Mouse (Mus musculus) forebrain, embryonic 12.5 days (tissue): ENCODE measurements around the gene Sdhd. TPM values are rescaled to one million over a fixed set of nuclear protein-coding genes. Genes with fewer than 3 reads are reported as not detected.

Experiments used
- ATAC-seq: fragments of 200-750 bp; cut with Nextera tagmentation; 2 replicates; pipeline ENCODE4 v1.8.0; 2017; ENCODE audit warnings: moderate TSS enrichment; ENCODE audit not compliant: low FRiP score
- H3K27ac ChIP-seq: fragments of 300-500 bp; sonication (generic); 2 replicates; pipeline ENCODE4 v1.5.1; 2016; ENCODE audit warnings: mild to moderate bottlenecking
- H3K27me3 ChIP-seq: fragments of 300-500 bp; sonication (generic); 2 replicates; pipeline ENCODE4 v1.6.1; 2016; ENCODE audit warnings: mild to moderate bottlenecking
- H3K36me3 ChIP-seq: fragments of 300-500 bp; sonication (generic); replicated peaks from 2 replicates; pipeline ENCODE4 v1.6.1; 2016; ENCODE audit warnings: mild to moderate bottlenecking
- H3K4me1 ChIP-seq: fragments of 300-500 bp; sonication (generic); 2 replicates; pipeline ENCODE4 v1.6.1; 2016
- H3K4me2 ChIP-seq: fragments of 300-500 bp; sonication (generic); 2 replicates; pipeline ENCODE4 v1.6.1; 2016; ENCODE audit warnings: mild to moderate bottlenecking, moderate library complexity
- H3K4me3 ChIP-seq: fragments of 300-500 bp; sonication (generic); replicated peaks from 2 replicates; pipeline ENCODE4 v1.5.1; 2016; ENCODE audit warnings: mild to moderate bottlenecking
- H3K9ac ChIP-seq: fragments of 300-500 bp; sonication (generic); 2 replicates; pipeline ENCODE4 v1.6.1; 2016; ENCODE audit warnings: mild to moderate bottlenecking
- H3K9me3 ChIP-seq: fragments of 300-500 bp; sonication (generic); 2 replicates; pipeline ENCODE4 v1.6.1; 2016
- WGBS: fragments of 180-500 bp; shearing (Covaris S2); methylation state at CpG from one replicate; pipeline ENCODE4 v1.1.7; 2016; 5-methylcytosine and 5-hydroxymethylcytosine counted together
- polyA plus RNA-seq: library from polyadenylated mRNA; unstranded; fragments of >200 nt; fragmentation: Nextera tagmentation; extraction: Ambion mirVana; gene quantifications from 2 replicates; pipeline ENCODE4 v1.2.1, GENCODE M21; 2016

Gene Sdhd
- polyA plus RNA-seq, 1 experiment from 2014 or later = 221 TPM

DNA sequence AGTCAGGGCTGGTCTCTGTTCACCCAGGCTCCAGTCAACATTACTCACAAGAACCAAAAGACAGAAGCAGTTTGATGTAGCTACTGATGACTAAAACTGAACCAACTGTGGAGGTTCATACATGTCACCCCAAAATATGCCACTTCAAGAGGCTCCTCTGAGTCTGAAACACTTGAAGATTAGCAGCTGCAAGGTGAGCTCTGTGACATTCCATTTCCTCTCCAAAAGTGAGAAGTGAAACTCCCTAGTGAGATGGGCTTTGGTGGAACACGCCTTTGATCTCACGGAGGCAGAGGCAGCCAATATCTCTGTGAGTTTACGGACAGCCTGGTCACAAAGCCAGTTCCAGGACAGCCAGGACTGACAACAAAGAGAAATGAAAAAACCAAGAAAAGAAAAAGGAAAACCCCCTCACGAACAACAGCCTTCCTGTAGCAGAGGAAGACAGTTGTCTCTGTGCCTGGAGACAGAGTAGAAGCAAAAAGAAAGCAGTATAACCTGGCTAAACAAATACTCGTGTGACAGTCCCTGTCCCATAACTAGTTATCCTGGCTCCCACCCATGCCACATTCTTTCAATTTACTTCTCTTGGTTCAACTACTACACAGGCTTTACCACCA, 55.6 kb downstream of the Sdhd start:
- H3K27me3 ChIP-seq = no peaks in the 10 kb centered on the region
- H3K4me3 ChIP-seq = no peak overlapping the region
- ATAC-seq = no peak
- no peaks in the 10 kb centered on the region for H3K9me3 ChIP-seq
- no peak overlapping the region for H3K9ac ChIP-seq
- H3K36me3 ChIP-seq = no peaks in the 10 kb centered on the region
- WGBS = 65% methylated on average over 5 of the region's 5 CpGs
- H3K4me2 ChIP-seq = no peak overlapping the region
- no peaks in the 10 kb centered on the region for H3K4me1 ChIP-seq
- no peak overlapping the region for H3K27ac ChIP-seq

Other genes with a start within 250 kb of the Sdhd start
- gene Plet1, start 109.3 kb downstream of the Sdhd start, polyA plus RNA-seq = 0.36 TPM in 1 of 2 replicates, not detected in the other
- 95.4 and 96.2 TPM in 2 replicates for gene Pts, start 75.1 kb downstream of the Sdhd start, polyA plus RNA-seq
- gene Il18, start 49.0 kb downstream of the Sdhd start, polyA plus RNA-seq = 12.3 and 16.1 TPM in 2 replicates
- gene Bco2, start 48.6 kb downstream of the Sdhd start, polyA plus RNA-seq = 0.46 and 0.56 TPM in 2 replicates
- gene Tex12, start 42.5 kb downstream of the Sdhd start, polyA plus RNA-seq = 0.32 and 0.33 TPM in 2 replicates
- 385 and 386 TPM in 2 replicates for gene Timm8b, start 98 bp upstream of the Sdhd start, polyA plus RNA-seq
- gene Pih1d2, start 13.5 kb upstream of the Sdhd start, polyA plus RNA-seq = 8.2 and 8.7 TPM in 2 replicates
- gene Nkapd1, start 13.7 kb upstream of the Sdhd start, polyA plus RNA-seq = 27.0 and 28.3 TPM in 2 replicates
- gene Dlat, start 56.0 kb upstream of the Sdhd start, polyA plus RNA-seq = 43.4 and 48.3 TPM in 2 replicates
- gene Dixdc1, start 135.7 kb upstream of the Sdhd start, polyA plus RNA-seq = 18.2 and 18.6 TPM in 2 replicates
- gene 2310030G06Rik, start 142.7 kb upstream of the Sdhd start, polyA plus RNA-seq = 0.88 and 1.6 TPM in 2 replicates
- 3.9 and 6.5 TPM in 2 replicates for gene Cryab, start 147.5 kb upstream of the Sdhd start, polyA plus RNA-seq
- gene Hspb2, start 148.5 kb upstream of the Sdhd start, polyA plus RNA-seq = 0.54 TPM in 1 of 2 replicates, not detected in the other
- gene Fdxacb1, start 164.4 kb upstream of the Sdhd start, polyA plus RNA-seq = 10.6 and 11.7 TPM in 2 replicates
- gene Alg9, start 171.2 kb upstream of the Sdhd start, polyA plus RNA-seq = 38.0 and 40.6 TPM in 2 replicates
- 35.6 and 38.0 TPM in 2 replicates for gene 1110032A03Rik, start 171.7 kb upstream of the Sdhd start, polyA plus RNA-seq
- 109 and 112 TPM in 2 replicates for gene Ppp2r1b, start 241.5 kb upstream of the Sdhd start, polyA plus RNA-seq